Mouse (Mus musculus): ENCODE data around the gene Slc16a14.
A peak's percentile ranks its signal among the peaks of the same experiment; 100 is the strongest.

Slc16a14 gene

DNA sequence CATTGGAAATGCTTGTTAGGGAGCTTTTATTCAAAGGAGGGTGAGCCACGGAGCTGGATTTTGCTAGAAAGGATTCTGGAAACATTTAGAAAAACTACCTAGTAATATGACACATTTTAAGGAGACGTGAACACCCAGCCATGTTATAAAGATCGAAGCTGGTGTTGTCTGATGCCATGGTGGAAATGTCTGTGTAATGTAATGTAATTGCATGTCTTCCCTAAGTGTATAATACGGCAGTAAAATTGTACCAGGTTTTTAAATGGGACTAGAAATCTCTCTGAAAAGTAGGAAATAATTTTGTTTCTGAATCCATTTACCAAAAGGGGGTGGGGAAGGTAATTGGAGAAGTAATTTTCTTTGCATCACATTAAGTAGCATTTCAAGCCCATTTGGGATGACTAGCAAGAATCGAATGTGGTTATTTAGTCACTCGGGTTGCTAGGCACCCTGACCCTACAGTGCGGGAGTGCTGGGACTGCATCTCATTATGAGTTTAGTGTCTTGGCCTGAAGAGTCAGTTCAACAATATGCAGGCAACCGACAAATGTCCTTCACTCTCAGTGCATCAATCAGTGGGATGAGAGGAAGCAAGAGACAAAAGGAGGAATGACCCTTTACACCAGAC is 24.6 kb downstream of the Slc16a14 start:
- DNase-seq, result no peak

DNA sequence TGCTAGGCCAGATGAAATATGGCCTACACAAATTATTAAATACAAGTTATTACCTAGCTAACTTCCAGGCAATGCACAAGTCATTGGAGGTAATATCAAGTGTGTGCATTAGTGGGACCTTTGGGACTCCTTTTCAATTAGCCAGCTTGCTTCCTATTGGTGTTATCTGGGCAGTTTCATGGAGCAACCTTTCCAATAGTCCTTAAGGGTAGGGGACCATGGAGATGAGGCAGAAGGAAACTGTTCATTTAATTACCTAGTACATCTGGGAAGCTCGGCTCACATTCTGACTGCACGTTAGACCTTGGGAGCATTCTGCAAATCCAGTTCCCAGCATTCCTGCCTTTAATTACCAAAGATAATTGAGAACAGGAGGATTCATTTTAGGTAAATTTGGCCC is 30.5 kb downstream of the Slc16a14 start:
- no peak for DNase-seq

DNA sequence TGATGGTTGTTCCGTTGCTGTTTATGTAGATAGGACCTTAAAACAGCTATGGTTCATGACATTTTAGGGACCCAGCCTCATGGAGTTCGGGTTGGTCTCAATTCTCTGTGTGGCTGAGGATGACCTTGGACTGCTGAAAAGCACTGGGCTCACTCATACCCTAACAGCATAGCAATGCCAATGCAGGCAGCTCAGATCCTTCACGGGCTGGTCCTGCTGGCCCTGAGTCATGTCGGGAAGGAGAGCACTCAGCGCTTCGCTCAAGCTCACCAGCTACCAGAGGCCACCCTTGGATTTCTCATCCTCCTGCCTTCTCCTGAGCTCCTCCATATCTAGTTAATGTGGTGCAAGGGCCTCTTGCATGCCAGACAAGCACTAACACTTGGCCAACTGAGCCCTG is 35.8 kb downstream of the Slc16a14 start:
- no peak for DNase-seq

DNA sequence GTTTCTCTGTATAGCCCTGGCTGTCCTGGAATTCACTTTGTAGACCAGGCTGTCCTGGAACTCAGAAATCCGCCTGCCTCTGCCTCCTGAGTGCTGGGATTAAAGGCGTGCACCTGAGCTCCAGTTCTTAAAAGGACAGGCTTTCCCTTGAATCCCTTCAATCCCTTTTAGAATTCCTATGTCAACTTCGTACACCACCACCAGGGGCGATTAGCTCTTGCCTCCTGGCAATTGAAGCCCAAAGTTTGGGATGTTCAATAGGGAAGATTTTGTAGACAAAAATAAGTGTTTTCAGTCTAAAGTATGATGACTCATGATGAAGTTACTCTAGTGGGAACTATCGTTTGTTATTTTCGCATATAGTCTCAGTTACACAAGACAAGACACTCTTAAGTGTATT is 37.6 kb downstream of the Slc16a14 start:
- no peak for DNase-seq

DNA sequence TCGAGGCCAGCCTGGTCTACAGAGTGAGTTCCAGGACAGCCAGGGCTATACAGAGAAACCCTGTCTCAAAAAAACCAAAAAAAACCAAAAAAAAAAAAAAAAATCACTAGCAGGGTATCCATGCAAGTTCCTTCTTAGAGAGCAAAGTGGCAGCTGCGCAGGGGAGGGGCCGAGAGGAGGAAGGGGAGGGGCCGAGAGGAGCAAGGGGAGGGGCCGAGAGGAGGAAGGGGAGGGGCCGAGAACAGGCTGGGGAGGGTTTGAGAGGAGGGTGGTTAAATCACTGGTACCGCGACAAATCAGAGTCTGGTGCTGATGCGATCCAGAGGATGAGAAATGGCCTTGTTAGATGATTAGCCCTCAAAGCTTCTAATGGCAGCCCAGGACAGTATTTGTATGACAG is 43.2 kb downstream of the Slc16a14 start:
- no peak for DNase-seq

DNA sequence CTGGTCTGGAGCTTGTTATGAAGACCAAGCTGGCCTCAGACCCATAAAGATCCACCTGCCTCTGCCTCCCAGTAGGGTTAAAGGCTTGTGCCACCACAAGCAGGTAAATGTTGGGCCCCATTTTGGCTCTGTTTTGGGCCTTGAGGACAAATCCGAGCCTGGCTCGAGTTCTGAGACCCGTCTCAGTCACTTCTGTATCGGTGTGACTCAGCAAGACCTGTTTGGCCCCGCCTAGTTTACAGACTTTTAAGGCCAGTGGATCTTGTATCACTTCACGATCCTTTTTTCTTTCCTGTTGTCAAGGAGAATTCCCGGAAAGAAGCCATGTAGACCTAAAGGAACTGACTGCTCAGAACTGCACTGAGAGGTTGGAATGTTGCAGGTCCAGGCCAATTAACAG is 44.4 kb downstream of the Slc16a14 start:
- no peak for DNase-seq

DNA sequence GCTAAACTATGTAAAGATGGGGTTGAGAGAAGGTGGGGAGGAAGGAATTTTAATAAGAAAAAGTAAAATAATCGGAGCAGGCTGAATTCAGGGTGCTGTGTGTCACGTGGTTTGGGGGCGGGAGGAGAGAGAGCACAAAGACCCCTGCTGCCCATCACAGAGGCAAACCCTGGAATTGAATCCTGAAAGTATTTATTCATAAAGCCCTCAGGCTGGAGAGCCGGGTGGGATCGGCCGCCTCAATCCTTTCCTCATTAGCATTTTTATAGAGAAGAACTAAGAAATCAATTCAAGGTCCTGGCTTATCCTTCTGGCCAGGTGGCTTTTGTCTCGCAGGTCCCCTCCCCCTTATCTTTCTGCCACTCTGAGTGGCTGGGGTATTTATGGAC is 44.9 kb downstream of the Slc16a14 start:
- no peak for DNase-seq

DNA sequence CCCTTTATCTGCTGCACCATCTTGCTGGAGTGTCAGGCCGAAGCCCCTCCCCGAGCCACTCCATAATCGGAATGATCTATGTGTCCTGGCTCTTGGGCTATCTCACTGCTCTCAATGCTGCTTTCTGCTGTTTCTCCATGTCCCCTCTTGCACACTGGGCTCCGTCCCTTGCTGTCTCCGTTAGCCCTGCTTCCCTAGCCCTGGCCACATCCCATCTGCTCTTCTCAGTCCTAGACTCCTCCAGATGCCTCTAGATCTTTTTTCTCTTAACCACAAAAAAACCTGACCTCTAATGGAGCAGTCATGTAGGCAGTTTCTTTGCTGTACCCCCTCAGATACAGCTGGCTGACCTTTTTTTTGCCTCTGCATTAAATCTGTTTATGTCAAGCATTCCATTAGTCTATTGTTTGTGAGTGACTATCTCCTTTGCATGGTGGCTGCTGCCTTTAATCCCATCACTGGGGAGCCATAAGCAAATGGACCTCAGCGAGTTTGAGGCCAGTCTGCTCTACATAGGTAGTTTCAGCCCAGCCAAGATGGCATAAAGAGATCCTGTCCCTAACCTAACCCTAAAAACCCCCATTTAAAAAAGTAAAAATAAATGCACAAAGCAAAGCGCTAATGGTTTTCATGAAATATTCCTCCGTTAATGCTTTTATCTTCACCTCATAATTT is 45.5 kb downstream of the Slc16a14 start:
- DNase-seq, result no peak

DNA sequence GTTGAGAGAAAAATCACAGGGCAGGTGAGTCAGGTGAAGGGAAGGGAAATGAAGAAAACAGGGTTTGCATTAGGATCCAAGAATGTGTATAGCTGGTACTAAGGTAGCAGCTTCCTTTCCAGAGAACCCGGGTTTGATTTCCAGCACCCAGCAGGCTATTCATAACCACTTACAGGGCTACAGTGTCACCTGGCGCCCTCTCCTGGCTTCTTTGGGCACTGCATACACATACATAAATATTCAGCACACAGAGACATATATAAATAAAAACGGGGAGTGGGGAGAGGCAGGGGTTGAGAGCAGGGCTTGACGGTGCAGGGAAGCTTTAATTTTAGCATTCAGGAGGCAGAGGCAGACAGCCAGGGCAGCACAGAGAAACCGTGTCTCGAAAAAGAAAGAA is 49.0 kb downstream of the Slc16a14 start:
- no peak for DNase-seq

DNA sequence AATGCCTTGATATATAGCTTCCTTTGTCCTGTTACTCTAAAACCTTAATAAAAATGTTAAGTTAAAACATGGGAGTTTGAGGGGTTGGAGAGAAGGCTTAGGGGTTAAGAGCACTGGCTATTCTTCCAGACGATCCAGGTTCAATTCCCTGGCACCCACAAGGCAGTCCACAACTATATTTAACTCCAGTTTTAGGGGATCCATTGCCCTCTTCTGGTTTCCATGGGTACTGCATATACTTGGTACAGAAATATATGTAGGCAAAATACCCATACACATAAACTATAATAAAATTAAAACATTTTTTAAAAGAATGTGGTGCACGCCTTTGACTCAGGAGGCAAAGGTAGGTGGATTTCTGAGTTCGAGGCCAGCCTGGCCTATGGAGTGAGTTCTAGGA is 49.8 kb downstream of the Slc16a14 start:
- no peak for DNase-seq

DNA sequence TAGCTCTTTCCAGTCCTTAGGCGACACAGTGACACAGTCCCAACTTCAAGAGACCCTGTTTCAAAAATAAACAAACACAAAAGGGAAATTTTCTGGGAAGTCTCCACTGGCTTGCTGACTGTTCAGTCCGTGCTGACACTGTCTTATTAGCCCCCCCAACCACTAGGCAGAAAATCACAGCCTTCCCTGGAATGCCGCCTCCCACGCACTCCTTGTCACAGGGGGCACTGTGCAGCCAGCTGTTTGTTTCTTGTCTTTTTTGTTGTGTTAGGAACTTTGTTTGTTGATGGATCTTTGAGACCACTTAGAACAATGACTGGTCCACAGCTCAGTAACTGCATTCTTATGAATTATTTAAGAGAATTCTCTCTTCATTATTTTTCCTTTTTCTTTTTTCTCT is 51.0 kb downstream of the Slc16a14 start:
- no peak for DNase-seq

DNA sequence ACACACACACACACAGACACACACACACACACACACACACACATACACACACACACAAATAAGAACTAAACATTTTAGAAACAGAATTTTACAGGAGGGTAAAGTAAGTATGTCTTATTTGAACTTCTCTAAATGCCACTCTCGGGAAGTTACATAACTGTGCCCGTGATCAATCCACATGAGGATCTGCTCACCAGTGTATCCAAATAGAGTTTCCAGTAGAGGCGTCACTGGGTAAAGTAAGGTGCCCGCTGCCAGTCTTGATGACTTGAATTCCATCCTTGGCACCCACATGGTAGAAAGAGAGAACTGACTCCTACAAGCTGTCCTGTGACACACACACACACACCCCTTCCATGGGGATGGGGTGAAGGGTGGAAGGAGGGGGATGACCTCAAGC is 52.0 kb downstream of the Slc16a14 start:
- no peak for DNase-seq

DNA sequence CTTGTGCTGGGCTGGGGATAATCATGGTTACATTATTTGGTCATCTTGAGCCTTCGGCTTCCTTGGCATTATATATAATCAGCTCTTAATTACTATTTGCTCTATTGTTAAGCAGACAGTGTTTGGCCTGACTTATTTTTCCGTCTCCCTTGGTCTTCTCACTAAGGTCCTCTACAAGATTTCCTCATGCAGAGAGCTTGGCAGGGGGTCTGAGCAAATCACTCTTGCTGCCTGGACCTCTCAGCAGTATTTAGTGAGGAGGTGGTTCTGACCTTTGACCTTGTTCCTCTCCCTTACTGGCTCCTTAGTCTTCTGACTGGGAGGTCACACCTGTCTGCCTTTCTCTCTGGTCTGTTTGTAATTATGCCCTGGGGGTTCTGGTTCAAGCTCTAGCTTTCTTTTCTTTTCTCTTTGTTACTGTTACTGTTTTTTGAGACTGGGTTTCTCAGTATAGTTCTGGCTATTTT is 52.8 kb downstream of the Slc16a14 start:
- DNase-seq, result no peak

DNA sequence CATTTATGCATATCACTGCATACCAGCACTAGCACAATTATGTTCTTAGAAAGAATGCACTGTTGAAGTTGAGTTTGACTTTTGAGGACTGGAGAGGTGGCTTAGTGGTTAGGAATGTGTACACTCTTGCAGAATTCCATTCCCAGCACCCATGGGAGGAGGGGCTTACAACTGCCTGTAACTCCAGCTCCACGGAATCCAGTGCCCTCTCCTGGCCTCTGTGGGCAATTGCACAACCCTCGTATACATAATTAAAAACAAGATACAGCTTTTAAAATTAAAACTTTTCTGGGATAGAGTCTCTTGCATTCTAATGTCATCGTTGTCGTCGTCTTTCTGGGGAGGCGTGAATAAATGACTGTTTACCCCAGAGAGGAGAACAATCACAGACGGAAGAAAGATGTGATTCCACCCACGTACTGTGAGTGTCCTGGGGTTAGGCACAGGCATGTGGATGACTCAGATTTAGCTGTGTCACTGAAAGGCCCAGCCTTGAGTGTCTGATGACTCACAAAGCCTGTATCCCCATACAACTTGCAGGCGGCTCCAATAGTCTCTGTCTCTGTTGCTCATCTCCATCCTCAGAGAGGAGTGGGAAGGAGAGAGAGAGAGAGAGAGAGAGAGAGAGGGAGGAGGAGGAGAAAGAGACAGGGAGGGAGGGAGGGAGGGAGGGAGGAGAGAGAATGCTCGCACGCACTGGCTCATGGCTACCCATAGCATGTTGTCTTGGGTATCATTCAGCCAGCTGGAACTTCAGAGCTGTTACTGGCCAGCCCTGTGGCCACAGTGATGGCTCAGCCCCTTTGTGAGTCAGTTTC is 53.5 kb downstream of the Slc16a14 start:
- DNase-seq, result no peak

DNA sequence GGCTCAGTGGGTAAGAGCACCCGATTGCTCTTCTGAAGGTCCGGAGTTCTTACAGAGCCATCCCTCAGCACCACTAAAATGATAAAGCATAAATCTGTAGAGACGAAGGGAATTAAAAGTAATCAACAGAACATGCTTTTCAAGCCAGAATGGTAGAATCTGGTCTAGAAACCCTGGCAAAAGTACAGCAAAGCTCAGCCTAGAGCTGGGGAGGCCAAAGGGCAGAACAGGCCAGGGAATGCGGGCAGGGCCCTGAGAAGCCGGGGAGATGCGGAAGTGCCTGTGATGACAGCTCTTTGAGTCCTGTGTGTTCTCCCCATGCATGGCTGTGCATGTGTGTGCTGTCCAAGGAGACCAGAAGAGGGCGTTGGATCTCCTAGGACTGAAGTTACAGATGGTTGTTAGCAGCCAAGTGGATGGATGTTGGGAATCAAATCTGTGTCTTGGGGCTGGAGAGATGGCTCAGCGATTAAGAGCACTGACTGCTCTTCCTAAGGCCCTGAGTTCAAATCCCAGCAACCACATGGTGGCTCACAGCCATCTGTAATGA is 55.3 kb downstream of the Slc16a14 start:
- DNase-seq, result peak; percentile 48 to 54

DNA sequence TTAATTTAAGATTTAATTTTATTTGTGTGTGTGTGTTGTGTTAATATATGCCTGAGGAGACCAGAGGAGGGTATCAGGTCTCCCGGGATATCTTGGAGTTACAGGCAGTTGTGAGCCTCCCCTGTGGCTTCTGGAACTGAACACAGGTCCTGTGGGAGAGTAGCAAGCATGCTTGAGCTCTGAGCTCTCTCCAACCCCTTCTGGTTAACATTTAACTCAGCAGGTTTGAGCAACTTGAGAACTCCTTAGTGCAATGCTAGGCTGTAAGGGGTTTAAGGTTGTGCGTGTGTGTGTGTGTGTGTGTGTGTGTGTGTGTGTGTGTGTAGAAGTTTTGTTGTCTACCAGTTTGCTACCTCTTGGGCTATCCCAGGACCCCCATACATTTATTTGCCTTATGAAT is 57.3 kb downstream of the Slc16a14 start:
- peak; percentile 63 to 79 for DNase-seq

DNA sequence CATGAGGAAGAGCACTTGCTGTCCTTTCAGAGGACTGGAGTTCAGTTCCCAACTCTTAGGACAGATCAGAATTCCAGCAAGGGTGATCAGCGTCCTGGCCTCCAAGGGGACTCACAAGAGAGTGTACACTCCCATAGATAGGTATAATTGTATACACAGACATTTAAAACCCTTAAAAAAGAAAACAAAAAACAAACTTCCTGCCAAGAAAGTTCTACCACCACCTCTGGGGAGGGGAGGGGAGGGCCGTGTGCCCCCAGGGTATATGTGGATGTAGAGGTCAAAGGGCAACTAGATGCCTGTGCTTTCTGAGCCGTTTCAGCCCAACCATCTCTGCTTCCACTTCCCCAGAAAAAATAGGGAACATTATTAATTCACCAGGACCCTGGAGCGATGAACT is 62.0 kb downstream of the Slc16a14 start:
- no peak for DNase-seq

DNA sequence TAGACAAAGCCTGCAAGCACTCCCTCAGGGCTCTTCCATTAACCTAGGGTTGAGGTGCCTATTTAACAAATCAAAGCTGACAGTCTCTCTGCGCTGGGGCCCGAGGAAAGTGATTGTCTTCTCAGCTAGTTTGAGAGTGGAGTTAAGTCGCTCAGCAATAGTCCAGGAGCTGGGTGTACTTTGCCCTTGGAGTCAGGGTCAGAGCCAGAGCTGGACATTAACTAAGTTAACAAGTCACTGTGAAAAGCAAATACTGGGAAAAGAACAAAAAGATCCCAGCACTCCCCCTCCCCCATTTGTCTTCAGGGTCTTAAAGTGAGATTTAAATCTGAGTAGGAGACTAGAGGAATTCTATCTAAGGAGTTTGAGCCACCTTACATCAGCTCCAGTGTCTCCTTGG is 62.8 kb downstream of the Slc16a14 start:
- peak; percentile 81 for DNase-seq

DNA sequence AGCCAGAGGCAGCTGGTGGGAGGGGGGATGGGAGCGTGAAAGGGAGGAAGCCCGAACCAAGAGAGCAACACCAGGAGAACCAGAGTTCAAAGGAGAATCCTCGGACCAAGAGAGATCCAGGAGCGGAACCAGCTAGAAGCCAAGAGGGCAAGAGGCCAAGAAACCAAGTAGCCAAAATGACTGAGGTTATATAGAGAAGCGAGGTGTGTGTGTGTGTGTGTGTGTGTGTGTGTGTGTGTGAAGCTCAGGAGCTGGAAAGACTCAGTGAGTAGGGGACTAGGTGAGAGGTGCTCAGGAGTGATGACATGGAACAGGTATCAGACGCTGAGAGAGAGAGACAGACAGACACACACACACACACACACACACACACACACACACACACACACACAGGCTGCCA is 63.8 kb downstream of the Slc16a14 start:
- DNase-seq, result peak; percentile 86 to 91

DNA sequence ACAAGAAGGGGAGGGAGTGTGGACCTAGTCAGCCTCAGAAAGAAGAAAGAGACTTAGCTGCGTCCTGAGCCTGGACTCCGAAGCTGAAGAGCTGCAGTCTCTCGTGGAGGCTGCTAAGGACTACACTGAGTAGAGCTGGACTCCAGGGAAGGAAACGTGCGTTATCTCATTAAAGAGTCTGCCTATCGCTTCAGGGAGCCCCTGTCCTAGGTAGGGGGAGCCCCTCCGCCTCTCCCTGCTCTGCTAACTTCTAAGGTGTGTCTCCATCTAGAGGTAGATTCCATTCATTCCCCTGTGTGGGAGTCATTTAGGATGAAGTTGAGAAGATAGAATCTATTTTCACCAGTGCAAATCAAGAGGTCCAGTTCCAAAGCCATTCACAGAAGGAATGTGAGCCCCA is 65.4 kb downstream of the Slc16a14 start:
- no peak for DNase-seq

DNA sequence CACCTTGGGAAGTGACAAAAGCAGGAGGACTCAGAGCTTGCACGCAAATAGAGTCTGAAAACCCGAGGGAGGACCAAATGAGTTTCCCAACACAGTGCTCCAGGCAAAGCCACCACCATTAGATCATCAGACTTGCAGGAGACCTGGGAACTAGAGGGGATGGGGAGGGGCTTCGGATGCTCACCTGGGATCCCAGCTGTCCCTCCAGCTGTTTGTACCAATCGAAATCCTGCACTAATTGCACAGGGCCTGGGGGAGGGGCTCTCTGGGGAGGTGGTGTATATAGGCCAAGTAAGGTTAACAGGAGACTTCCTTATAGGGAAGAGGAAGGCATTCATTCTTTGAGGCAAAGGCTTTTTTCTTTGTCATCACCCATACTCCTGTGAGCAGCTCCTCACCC is 66.1 kb downstream of the Slc16a14 start:
- no peak for DNase-seq

DNA sequence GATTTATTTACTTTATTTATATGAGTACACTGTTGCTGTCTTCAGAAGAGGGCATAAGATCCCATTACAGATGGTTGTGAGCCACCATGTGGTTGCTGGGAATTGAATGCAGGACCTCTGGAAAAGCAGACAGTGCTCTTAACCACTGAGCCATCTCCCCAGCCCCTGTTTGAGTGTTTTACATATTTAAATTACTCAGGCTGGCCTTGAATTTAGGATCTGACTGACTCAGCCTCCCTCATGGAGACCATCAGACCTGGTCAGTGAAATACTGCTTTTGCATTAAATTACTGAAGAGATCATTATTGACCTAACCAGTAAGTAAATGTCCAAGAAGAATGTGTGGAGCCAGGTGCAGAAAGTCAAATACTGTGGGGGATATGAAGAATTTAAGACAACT is 66.6 kb downstream of the Slc16a14 start:
- DNase-seq, result no peak

DNA sequence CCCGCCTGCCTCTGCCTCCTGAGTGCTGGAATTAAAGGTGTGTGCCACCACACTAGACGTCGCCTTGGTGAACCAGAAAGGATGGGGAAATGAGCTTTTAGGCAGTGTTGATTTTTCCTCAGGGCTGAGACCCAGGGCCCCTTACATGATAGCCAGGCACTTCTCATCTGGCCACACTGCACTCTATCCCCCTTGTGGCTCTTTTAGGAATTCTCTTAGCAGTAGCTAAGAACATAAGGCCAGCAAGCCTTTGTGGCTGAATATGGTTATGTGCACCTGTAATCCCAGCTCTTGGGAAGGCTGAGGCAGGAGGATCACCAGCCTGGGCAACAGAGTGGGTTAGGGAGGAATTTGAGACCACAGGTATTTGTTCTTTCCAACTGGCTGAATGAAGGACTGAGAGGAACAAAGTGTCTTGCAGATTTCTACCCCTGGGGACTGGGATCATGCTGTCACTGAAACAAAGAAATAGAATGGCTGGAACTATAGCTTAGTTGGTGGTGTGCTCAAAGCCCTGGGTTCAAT is 68.2 kb downstream of the Slc16a14 start:
- DNase-seq, result no peak

DNA sequence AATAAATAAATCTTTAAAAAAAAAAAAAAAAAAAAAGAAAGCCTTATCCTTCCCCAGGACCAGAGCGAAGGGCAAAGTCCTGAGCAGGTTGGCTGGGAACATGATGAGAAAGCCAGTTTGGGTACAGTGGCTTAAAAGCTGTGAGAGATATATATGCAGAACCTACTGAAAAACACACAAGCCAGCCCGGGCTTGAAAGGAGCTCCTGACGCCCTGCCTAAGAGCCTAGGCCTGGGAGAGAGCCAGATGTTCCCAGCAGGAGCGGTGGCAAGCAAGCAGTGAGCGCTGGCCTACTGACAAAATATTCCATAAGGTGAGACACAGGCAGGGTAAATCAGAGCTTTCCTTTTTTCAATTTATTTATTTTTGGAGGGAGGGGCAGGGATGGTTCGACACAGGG is 68.7 kb downstream of the Slc16a14 start:
- peak; percentile 68 to 70 for DNase-seq
